Mouse (Mus musculus) MEL (cell line): Measurements from ENCODE around the gene Il22ra1. TPM values are rescaled to one million over a fixed set of nuclear protein-coding genes. Genes with fewer than 3 reads are reported as not detected.

Experiments
- DNase-seq: peaks from one replicate; pipeline ENCODE4 v3.0.0; 2011; ENCODE audit warnings: low read depth, low spot score
- H3K27ac ChIP-seq: 2 replicates; pipeline ENCODE4 v1.5.1; 2012; ENCODE audit warnings: low read depth, mild to moderate bottlenecking, control low read depth, low read length, moderate library complexity; ENCODE audit not compliant: control insufficient read depth
- H3K27me3 ChIP-seq, 2 experiments: fragments of 150-350 bp in 1 of 2; sonication (generic) in 1 of 2; 2 replicates each; pipeline ENCODE4 v1.6.1; 2012; ENCODE audit warnings: low read length in 2 of 2, mild to moderate bottlenecking in 2 of 2, improper control_type of control experiment in 1 of 2, moderate library complexity in 1 of 2; ENCODE audit not compliant: insufficient read depth in 2 of 2, control insufficient read depth in 1 of 2
- H3K36me3 ChIP-seq, 2 experiments: 2 replicates each; pipeline ENCODE4 v1.6.1; 2012 to 2014; ENCODE audit warnings: low read length in 2 of 2, improper control_type of control experiment in 1 of 2, inconsistent platforms in 1 of 2, mild to moderate bottlenecking in 1 of 2; ENCODE audit not compliant: insufficient read depth in 2 of 2, control insufficient read depth in 1 of 2
- H3K4me1 ChIP-seq, 2 experiments: fragments of 150-350 bp in 1 of 2; sonication (generic) in 1 of 2; 2 replicates each; pipeline ENCODE4 v1.6.1; 2012; ENCODE audit warnings: low read length in 2 of 2, improper control_type of control experiment in 1 of 2, mild to moderate bottlenecking in 1 of 2; ENCODE audit not compliant: insufficient read depth in 2 of 2, control insufficient read depth in 1 of 2
- H3K4me3 ChIP-seq, 2 experiments: fragments of 150-350 bp in 1 of 2; sonication (generic) in 1 of 2; 2 replicates each; pipeline ENCODE4 v1.5.1; 2012; ENCODE audit warnings: low read depth in 2 of 2, low read length in 2 of 2, mild to moderate bottlenecking in 2 of 2, moderate library complexity in 2 of 2, control low read depth in 1 of 2, improper control_type of control experiment in 1 of 2; ENCODE audit not compliant: control insufficient read depth in 1 of 2, insufficient read depth in 1 of 2
- H3K79me2 ChIP-seq: 2 replicates; pipeline ENCODE4 v1.6.1; 2012; ENCODE audit warnings: mild to moderate bottlenecking, low read length, moderate library complexity; ENCODE audit not compliant: control insufficient read depth, poor library complexity, insufficient read depth
- H3K9ac ChIP-seq: 2 replicates; pipeline ENCODE4 v1.6.1; 2012; ENCODE audit warnings: low read depth, mild to moderate bottlenecking, control low read depth, low read length, moderate library complexity; ENCODE audit not compliant: control insufficient read depth, poor library complexity, severe bottlenecking
- H3K9me3 ChIP-seq: fragments of 150-350 bp; sonication (generic); replicated peaks from 2 replicates; pipeline ENCODE4 v1.6.1; 2012; ENCODE audit warnings: mild to moderate bottlenecking, low read length, improper control_type of control experiment, moderate library complexity; ENCODE audit not compliant: insufficient read depth
- CHD1 ChIP-seq: IDR thresholded peaks from 2 replicates; pipeline ENCODE4 v1.6.1; 2012; ENCODE audit warnings: low read depth, mild to moderate bottlenecking, inconsistent platforms, low read length, improper control_type of control experiment
- CTCF ChIP-seq, 3 experiments: IDR thresholded peaks in 2 of 3; conservative IDR thresholded peaks in 1 of 3; 2 replicates each; pipeline ENCODE4 v1.5.1; 2011 to 2012; ENCODE audit warnings: low read length in 3 of 3, low read depth in 2 of 3, mild to moderate bottlenecking in 2 of 3, improper control_type of control experiment in 1 of 3, inconsistent platforms in 1 of 3, mixed read lengths in 1 of 3, moderate library complexity in 1 of 3; ENCODE audit not compliant: control insufficient read depth in 1 of 3, insufficient read depth in 1 of 3, poor library complexity in 1 of 3, severe bottlenecking in 1 of 3
- E2F4 ChIP-seq: IDR thresholded peaks from 2 replicates; pipeline ENCODE4 v1.6.1; 2011; ENCODE audit warnings: low read depth, low read length, improper control_type of control experiment, borderline replicate concordance
- ELF1 ChIP-seq: IDR thresholded peaks from 2 replicates; pipeline ENCODE4 v1.6.1; 2014; ENCODE audit warnings: low read depth, mild to moderate bottlenecking, inconsistent platforms, low read length, improper control_type of control experiment, moderate library complexity
- ETS1 ChIP-seq: IDR thresholded peaks from 2 replicates; pipeline ENCODE4 v1.6.1; 2012; ENCODE audit warnings: low read depth, mild to moderate bottlenecking, inconsistent platforms, low read length, improper control_type of control experiment, moderate library complexity
- JUND ChIP-seq: IDR thresholded peaks from 2 replicates; pipeline ENCODE4 v1.6.1; 2011; ENCODE audit warnings: low read depth, mild to moderate bottlenecking, improper control_type of control experiment, low read length
- MAX ChIP-seq: IDR thresholded peaks from 2 replicates; pipeline ENCODE4 v1.6.1; 2011; ENCODE audit warnings: low read length, improper control_type of control experiment
- MEF2A ChIP-seq: IDR thresholded peaks from 2 replicates; pipeline ENCODE4 v1.6.1; 2014; ENCODE audit warnings: low read depth, mild to moderate bottlenecking, inconsistent platforms, low read length, improper control_type of control experiment; ENCODE audit not compliant: poor library complexity, insufficient replicate concordance, severe bottlenecking; ENCODE audit errors: extremely low read depth
- MYC ChIP-seq: IDR thresholded peaks from 2 replicates; pipeline ENCODE4 v1.6.1; 2011; ENCODE audit warnings: low read depth, mild to moderate bottlenecking, low read length, improper control_type of control experiment, moderate library complexity
- NELFE ChIP-seq: IDR thresholded peaks from 2 replicates; pipeline ENCODE4 v1.6.1; 2011; ENCODE audit warnings: low read depth, low read length, improper control_type of control experiment
- RAD21 ChIP-seq: IDR thresholded peaks from 2 replicates; pipeline ENCODE4 v1.6.1; 2011; ENCODE audit warnings: mild to moderate bottlenecking, low read depth, low read length, improper control_type of control experiment
- SIN3A ChIP-seq: IDR thresholded peaks from 2 replicates; pipeline ENCODE4 v1.6.1; 2012; ENCODE audit warnings: low read length, improper control_type of control experiment, inconsistent platforms
- SMC3 ChIP-seq: IDR thresholded peaks from 2 replicates; pipeline ENCODE4 v1.6.1; 2011; ENCODE audit warnings: low read depth, low read length, improper control_type of control experiment
- TBP ChIP-seq: IDR thresholded peaks from 2 replicates; pipeline ENCODE4 v1.8.0; 2011; ENCODE audit warnings: low read depth, low read length, improper control_type of control experiment
- TCF12 ChIP-seq: IDR thresholded peaks from 2 replicates; pipeline ENCODE4 v1.6.1; 2014; ENCODE audit warnings: low read depth, mild to moderate bottlenecking, inconsistent platforms, low read length, improper control_type of control experiment, moderate library complexity
- ZC3H11A ChIP-seq: IDR thresholded peaks from 2 replicates; pipeline ENCODE4 v1.6.1; 2012; ENCODE audit warnings: low read depth, mild to moderate bottlenecking, inconsistent platforms, low read length, improper control_type of control experiment
- ZKSCAN1 ChIP-seq: IDR thresholded peaks from 2 replicates; pipeline ENCODE4 v1.6.1; 2012; ENCODE audit warnings: low read depth, mild to moderate bottlenecking, inconsistent platforms, low read length, improper control_type of control experiment, moderate library complexity
- polyA plus RNA-seq, 2 experiments: library from polyadenylated mRNA; stranded (reverse) in 1 of 2; unstranded in 1 of 2; fragments of >175 nt in 1 of 2; fragments of >200 nt in 1 of 2; gene quantifications; 2 replicates each; pipeline versions ENCODE4 v1.2.1 to v1.2.4; 2012; ENCODE audit warnings: low replicate concordance in 2 of 2, low read depth in 1 of 2; ENCODE audit not compliant: insufficient read length in 2 of 2, insufficient read depth in 1 of 2, missing spikeins in 1 of 2
- total RNA-seq: library from RNA; depleted of rRNA; stranded (reverse); fragments of 300-350 nt; gene quantifications from 2 replicates; pipeline ENCODE4 v1.2.3, GENCODE M21; 2012; rRNA removed

The Il22ra1 gene
- total and polyA plus RNA-seq, 3 experiments, result 0.03 TPM; not detected in 2

DNA sequence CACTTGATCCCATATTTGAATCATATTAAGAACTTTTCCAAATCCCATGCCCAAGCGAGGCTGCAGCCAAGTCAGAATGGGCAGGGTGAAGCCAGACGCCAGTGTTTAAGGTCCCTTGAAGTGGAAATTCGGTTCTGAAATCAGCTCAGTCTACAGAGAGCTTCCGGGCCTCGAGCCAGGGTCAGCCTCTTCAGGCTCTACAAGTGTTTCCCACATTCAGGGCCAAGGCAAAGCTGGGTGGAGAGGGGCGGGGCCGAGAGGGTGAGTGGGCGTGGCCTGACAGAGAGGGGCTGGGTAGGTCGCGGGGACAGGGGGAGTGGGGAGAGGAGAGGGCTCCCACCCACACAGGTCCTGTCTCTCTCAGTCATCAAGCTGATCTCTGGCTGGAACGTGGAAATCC is 70.0 kb downstream of the Il22ra1 start:
- no peak overlapping the region for H3K9ac ChIP-seq
- TF ChIP-seq SMC3 (no peak), TCF12 (no peak), MEF2A (no peak), ZKSCAN1 (no peak), ETS1 (no peak), E2F4 (no peak), JUND (no peak), NELFE (no peak), MAX (no peak), TBP (no peak), CHD1 (no peak), RAD21 (no peak)
- H3K4me3 ChIP-seq, result no peak overlapping the region
- H3K79me2 ChIP-seq, result no peaks in the 10 kb centered on the region
- no peaks in the 10 kb centered on the region for H3K9me3 ChIP-seq
- no peaks in the 10 kb centered on the region for H3K36me3 ChIP-seq
- H3K4me1 ChIP-seq, result no peaks in the 10 kb centered on the region
- no peak for DNase-seq
- H3K27me3 ChIP-seq, result no peaks in the 10 kb centered on the region; a peak in 1 of 4 replicates
- no peak overlapping the region for H3K27ac ChIP-seq

DNA sequence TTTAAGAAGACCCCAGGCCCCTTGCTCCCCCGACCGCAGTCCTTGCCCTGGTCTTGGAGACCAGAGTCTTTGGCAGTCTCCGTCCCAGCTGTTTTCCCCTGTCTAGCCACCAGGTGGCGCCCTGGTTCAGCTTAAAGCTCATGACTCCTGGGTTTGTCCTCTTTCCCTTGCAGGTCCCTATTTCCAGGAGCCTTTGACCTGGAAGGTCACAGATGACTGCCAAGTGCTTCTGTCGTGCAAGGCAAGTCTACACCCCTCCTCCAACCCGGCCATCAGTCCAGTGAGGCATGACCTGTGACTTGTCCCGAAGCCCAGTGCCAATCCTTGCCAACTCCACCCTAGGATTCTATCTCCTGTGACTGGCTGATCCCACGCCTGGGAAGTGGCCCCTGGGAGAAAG is 73.6 kb downstream of the Il22ra1 start:
- no peaks in the 10 kb centered on the region for H3K36me3 ChIP-seq

More for the DNA sequence above, 73.6 kb downstream of the Il22ra1 start:
- H3K27ac ChIP-seq, result no peak overlapping the region
- no peak for TF ChIP-seq MYC
- no peak for TF ChIP-seq SIN3A
- TF ChIP-seq ZC3H11A, result peak; percentile 94
- TF ChIP-seq TCF12, result 0 out of 2 replicates have a peak, but pooled peaks have one; percentile 20
- TF ChIP-seq ELF1, result 0 out of 2 replicates have a peak, but pooled peaks have one; percentile 3
- peak; percentile 94 for TF ChIP-seq RAD21
- TF ChIP-seq SMC3, result peak; percentile 96
- TF ChIP-seq CTCF (IDR thresholded peaks at IDR 0.05 in 2 of 3, conservative IDR thresholded peaks at IDR 0.05 in 1 of 3; ENCODE audit: control insufficient read depth in 1 of 3, insufficient read depth in 1 of 3, low read depth in 2 of 3, low read length in 3 of 3, poor library complexity in 1 of 3, severe bottlenecking in 1 of 3), result peak; percentile 80 to 95 (median 95)
- TF ChIP-seq, all 39 proteins: peak for 6
- H3K79me2 ChIP-seq, result no peaks in the 10 kb centered on the region
- no peak overlapping the region for H3K9ac ChIP-seq
- peak; percentile 79 for DNase-seq
- H3K27me3 ChIP-seq, result no peaks in the 10 kb centered on the region
- no peaks in the 10 kb centered on the region for H3K9me3 ChIP-seq
- no peak overlapping the region for H3K4me3 ChIP-seq
- no peaks in the 10 kb centered on the region for H3K4me1 ChIP-seq

Other genes starting within 250 kb of the Il22ra1 start
- not detected in 2 replicates for gene Stpg1, start 233.4 kb upstream of the Il22ra1 start, total RNA-seq
- under 1 TPM in 1 of 2 experiments, not detected in 1; 0.21 TPM for gene Stpg1, start 233.4 kb upstream of the Il22ra1 start, polyA plus RNA-seq
- gene Nipal3, start 233.1 kb upstream of the Il22ra1 start, total RNA-seq, result 3.5 TPM in 2 replicates
- 10 to 100 TPM in 1 of 2 experiments, not detected in 1; 10.4 TPM for gene Nipal3, start 233.1 kb upstream of the Il22ra1 start, polyA plus RNA-seq
- gene Grhl3, start 154.5 kb upstream of the Il22ra1 start, total RNA-seq, result not detected in 2 replicates
- gene Grhl3, start 154.5 kb upstream of the Il22ra1 start, polyA plus RNA-seq, result not detected
- gene Ifnlr1, start 41.9 kb upstream of the Il22ra1 start, total RNA-seq, result not detected in 2 replicates
- gene Ifnlr1, start 41.9 kb upstream of the Il22ra1 start, polyA plus RNA-seq, result under 1 TPM in 1 of 2 experiments, not detected in 1; 0.03 TPM
- not detected in 2 replicates for gene Myom3, start 31.5 kb downstream of the Il22ra1 start, total RNA-seq
- gene Myom3, start 31.5 kb downstream of the Il22ra1 start, polyA plus RNA-seq, result not detected
- 129 and 142 TPM in 2 replicates for gene Srsf10, start 127.6 kb downstream of the Il22ra1 start, total RNA-seq
- gene Srsf10, start 127.6 kb downstream of the Il22ra1 start, polyA plus RNA-seq, result 100 to 1,000 TPM; 222 to 361 TPM
- 49.8 and 50.7 TPM in 2 replicates for gene Pnrc2, start 145.7 kb downstream of the Il22ra1 start, total RNA-seq
- 10 to 100 TPM; 48.0 to 76.3 TPM for gene Pnrc2, start 145.7 kb downstream of the Il22ra1 start, polyA plus RNA-seq
- gene Cnr2, start 167.2 kb downstream of the Il22ra1 start, total RNA-seq, result 9.8 and 10.2 TPM in 2 replicates
- 1 to 10 TPM in 1 of 2 experiments, not detected in 1; 6.8 TPM for gene Cnr2, start 167.2 kb downstream of the Il22ra1 start, polyA plus RNA-seq
- 26.8 and 33.7 TPM in 2 replicates for gene Fuca1, start 192.6 kb downstream of the Il22ra1 start, total RNA-seq
- 10 to 100 TPM in 1 of 2 experiments, not detected in 1; 48.6 TPM for gene Fuca1, start 192.6 kb downstream of the Il22ra1 start, polyA plus RNA-seq
- 48.5 and 48.7 TPM in 2 replicates for gene Hmgcl, start 218.3 kb downstream of the Il22ra1 start, total RNA-seq
- gene Hmgcl, start 218.3 kb downstream of the Il22ra1 start, polyA plus RNA-seq, result 10 to 100 TPM in 1 of 2 experiments, not detected in 1; 66.5 TPM
- gene Gale, start 235.6 kb downstream of the Il22ra1 start, total RNA-seq, result 23.3 and 24.5 TPM in 2 replicates
- 10 to 100 TPM in 1 of 2 experiments, not detected in 1; 31.2 TPM for gene Gale, start 235.6 kb downstream of the Il22ra1 start, polyA plus RNA-seq
- 53.8 and 65.1 TPM in 2 replicates for gene Lypla2, start 244.5 kb downstream of the Il22ra1 start, total RNA-seq
- gene Lypla2, start 244.5 kb downstream of the Il22ra1 start, polyA plus RNA-seq, result 10 to 100 TPM in 1 of 2 experiments, not detected in 1; 95.6 TPM